Mouse (Mus musculus) spleen, embryonic (tissue): ENCODE results near the gene Bricd5.

ENCODE experiments used
- CTCF ChIA-PET: fragments of 350-600 bp; sonication (Branson Sonifier 250); formaldehyde crosslinking; loops from one replicate; lab custom pipeline; 2022; lab: Charles Lee

The Bricd5 gene

DNA sequence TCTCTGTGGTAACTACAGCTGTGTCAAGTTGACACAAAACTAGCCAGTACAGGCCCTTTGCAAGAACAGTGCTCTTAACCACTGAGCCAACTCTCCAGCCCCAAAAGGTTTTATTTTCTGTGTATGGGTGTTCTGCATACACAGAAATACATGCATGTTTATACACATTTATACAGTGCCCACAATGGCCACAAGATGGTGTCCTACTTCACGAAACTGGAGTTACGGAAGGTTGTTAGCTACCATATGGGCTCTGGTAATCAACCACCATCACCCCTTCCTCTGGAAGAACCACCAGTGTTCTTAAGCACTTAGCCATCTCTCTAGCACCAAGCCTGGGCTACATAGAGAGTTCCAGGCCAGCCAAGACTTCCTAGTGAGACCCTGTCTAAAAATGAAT, 12.1 kb upstream of the Bricd5 start:
- CTCF ChIA-PET = no interaction called here

DNA sequence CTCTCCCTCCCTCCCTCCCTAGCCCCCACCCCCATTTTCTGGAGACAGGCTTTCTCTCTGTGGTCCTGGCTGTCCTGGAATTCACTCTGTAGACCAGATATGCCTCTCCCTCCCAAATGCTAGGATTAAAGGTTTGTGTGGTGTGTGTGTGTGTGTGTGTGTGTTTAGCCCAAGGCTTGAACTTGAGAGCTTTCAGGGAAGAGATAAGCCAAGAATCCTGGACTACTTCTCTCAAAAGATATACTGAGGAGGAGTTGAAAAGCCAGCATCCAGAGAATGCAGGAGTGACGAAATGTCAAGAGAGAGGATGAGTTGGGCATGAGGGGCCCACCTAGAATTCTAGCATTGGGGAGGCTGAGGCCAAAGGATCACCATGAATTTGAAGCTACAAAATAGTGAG, 10.8 kb upstream of the Bricd5 start:
- CTCF ChIA-PET = no interaction called here

DNA sequence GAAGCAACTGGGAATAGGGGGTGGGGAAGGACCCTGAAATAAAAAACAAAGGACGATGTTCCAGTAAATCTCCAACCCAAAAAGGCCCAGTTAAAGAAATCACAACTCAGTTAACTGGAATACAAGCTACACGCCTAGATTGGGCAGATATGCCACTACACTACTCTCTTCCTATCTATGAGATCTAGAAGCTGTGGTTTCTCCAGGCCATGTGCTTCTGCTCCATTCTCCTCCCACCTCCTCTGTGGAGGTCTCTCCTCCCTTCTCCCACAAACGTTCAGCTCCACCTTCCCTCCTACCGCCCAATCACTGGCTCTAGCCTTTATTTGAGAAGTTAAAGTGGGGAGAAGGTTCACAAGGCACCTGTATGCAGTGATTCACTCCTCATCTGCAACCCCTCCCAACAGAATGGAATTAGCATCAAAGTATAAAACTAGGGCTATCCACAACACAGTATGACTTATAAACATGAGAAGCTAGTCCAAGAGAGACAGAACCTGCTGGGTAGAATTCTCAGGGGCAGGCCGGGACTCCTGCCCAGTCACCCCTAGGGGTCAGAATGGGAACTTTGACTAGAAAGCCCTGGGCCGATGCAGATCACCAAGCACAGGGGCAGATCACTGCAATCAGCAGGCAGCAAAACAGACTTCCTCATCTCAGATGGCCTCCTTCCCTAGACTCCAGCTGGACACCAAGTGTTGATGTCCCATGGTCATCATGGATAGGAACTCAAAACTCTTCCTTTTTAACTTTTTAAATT, 10.1 kb upstream of the Bricd5 start:
- CTCF ChIA-PET = no interaction called here

DNA sequence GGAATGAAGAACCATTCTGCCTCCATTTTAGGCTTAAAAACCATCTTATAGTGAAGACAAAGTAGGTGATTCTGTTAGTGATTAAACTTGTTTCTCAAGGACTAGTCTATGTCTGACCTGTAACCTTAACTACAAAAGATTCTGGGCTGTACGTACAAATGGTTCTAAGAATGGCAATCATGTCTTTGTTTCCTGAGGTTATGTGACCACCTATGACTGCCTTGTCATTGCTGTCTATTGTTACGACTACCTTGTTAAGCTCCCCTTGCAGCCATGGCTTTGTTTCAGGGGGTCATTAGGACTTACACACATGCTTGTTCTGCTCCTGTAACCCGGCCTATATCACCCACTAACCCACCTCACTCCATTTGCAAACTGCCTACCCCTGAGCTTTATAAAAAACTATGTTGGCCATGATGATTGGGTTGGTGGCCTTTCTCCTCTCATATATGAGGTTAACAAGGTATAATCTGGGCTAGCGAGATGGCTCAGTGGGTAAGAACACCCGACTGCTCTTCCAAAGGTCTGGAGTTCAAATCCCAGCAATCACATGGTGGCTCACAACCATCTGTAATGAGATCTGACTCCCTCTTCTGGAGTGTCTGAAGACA, 4.9 kb upstream of the Bricd5 start:
- CTCF ChIA-PET = no interaction called here

DNA sequence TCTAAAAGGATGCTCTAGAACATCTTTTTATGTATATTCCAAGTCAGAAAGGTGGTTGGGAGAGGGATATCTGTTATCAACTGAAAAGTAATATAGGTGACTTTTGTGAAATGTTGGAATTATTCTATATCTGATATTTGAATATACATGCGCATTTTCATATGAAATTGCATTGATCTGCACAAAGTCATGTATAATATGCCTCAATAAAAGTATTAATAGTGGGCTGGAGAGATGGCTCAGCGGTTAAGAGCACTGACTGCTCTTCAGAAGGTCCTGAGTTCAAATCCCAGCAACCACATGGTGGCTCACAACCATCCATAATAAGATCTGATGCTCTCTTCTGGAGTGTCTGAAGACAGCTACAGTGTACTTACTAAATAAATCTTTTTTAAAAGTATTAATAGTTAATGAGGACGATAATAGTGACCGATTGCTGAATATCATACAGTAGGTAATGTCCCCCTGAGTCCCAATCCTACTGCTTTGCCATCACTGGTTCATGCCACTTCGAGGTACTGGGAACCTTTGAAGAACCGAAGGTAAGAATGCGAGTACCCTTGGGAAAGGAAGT, 4.3 kb upstream of the Bricd5 start:
- CTCF ChIA-PET = no interaction called here

DNA sequence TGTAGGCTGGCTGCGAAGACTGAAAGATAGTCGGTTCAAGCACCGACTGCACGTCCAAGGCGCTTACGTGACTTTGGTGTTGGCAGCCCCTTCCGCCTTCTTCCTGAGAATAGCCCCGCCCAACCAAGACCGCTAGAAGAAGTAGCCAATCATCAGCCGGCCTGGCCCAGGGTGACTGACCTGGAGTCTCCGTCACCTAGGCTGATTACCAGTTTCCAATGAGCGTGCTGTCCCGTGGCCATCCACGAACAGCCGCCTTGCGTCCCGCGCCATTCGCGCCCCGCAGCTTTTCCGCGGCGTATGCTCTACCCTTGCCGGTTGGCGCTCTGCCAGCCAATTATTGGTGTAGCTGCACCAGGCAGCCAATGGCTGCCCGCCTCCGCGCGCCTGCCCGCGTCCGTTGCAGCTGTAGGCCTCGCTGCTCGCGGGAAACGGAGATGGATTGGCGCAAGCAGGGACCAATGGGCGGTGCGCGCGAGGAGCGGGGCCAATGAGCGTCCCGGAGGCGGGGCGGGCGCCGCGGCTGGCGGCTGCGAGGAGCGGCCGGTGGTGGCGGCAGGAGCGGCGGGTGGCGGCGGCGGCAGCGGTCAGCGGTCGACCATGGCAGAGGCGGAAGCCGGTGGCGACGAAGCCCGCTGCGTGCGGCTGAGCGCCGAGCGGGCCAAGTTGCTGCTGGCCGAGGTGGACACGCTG, 3.6 kb upstream of the Bricd5 start, which contains the start of the genes E4f1 and Pgp:
Gene E4f1 (minus strand): TSS at position 404 of the 693 bp plus-strand sequence.
Gene Pgp (plus strand): TSS at position 483 of the 693 bp plus-strand sequence.
- CTCF ChIA-PET = no interaction called here

DNA sequence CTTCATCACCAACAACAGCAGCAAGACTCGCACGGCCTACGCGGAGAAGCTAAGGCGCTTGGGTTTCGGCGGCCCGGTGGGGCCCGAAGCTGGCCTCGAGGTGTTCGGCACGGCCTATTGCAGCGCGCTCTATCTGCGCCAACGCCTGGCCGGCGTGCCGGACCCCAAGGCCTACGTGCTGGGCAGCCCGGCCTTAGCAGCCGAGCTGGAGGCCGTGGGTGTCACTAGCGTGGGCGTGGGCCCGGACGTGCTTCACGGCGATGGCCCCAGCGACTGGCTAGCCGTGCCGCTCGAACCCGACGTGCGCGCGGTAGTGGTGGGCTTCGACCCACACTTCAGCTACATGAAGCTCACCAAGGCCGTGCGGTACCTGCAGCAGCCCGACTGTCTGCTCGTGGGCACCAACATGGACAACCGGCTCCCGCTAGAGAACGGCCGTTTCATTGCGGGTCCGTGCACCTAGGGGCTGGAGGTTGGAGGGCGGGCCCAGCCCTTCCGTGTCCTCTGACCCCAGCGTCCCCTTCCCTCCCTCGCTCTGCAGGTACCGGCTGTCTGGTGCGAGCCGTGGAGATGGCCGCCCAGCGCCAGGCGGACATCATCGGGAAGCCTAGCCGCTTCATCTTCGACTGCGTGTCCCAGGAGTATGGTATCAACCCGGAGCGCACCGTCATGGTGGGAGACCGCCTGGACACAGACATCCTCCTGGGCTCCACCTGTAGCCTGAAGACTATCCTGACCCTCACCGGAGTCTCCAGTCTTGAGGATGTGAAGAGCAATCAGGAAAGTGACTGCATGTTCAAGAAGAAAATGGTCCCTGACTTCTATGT, 2.8 kb upstream of the Bricd5 start:
- CTCF ChIA-PET = interaction anchor here (1.1 kb wide), 1 partner anchor 9 kb away, joined by 3 read pairs; no protein-coding TSS in a partner anchor

DNA sequence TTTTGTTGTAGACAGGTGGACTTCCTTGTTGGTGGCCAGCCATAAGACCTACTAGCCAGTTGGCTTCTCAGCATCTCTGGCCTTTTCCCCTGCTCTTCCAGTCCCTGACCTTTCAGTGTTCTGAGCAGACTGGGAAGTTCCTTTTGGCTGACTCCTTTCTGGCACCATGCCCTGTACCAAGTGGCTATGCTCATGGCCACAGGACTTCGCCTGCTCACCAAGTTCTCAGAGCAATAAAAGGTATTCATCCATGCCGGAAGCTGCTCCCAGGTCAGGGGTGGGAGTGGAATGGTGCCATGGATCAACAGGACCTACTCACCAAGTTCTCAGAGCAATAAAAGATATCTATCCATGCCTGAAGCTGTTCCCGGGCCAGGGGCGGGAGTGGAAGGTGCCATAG, 1.2 kb upstream of the Bricd5 start:
- CTCF ChIA-PET = interaction anchor here (0.7 kb wide), 1 partner anchor 204 kb away, joined by 3 read pairs; no protein-coding TSS in a partner anchor

DNA sequence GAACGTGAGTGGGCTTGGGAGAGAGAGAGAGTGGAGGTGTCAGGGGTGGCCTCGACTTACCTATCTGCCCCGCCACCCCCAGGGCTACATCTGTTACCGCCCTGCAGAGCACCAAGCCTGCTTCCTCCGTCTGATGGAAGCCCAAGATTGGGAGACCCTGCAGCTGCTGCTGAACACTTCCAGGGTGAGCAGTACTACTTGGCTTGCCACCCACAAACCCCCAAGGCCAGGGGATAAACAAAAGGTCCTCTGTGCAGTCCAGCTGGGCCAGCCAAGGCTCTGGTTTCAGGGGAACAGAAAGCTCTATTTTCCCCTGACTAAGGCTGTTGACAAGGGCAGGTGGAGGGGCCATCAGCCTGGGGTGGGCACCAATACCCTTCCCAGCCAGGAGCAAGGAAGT, 873 bp downstream of the Bricd5 start:
- CTCF ChIA-PET = no interaction called here

DNA sequence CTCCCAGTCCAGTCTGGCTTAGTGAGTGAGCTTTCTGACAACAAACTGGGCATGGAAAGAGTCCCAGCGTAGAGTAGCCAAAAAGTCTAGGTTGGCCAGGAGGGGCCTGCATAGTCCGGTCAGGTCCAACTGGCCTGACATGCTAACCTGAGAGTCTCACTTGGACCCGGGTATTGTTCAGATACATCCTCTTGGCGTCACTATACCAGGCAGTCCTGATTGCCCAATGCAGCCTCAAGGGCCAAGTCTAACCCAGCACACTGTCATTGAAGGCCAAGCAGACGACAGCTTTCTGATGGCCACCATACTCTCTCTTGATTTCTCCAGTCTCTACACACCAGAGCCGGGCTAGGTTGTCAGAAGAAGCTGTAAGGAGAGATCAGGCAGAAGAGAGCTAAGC, 1.9 kb downstream of the Bricd5 start:
- CTCF ChIA-PET = no interaction called here

DNA sequence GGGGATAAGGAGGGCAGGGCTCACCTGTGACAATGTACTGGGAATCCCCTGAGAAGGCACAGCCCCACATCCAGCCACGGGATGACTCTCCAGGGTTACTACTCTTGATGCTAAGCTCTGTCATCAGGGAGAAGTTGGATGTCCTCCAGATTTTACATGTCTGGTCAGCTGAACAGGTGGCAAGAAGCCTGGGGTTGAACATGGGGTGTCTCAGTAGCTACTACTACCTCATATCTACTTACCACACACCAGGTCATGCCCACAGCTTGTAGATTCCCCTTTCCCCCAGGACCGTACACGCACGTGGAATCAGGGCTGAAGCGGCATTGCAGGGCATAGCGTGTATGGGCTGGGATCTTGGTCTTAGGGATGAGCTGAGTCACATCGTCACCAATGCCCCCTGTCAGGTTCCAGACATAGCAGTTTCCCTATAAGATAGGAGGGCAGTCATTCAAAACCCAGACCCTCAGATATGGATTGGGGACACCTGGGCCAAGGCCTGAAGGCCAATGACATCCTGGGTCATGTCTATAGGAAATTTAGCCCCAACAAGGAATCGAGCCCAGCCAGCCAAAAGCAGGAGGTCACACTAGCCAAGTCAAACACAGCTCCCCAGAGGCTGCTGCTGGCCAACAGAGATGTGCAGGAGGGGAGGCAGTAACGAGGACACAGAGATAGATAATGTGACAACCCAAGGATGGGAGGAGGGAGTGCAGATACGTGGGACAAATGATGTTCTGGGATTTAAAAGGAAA, 2.5 kb downstream of the Bricd5 start:
- CTCF ChIA-PET = no interaction called here

DNA sequence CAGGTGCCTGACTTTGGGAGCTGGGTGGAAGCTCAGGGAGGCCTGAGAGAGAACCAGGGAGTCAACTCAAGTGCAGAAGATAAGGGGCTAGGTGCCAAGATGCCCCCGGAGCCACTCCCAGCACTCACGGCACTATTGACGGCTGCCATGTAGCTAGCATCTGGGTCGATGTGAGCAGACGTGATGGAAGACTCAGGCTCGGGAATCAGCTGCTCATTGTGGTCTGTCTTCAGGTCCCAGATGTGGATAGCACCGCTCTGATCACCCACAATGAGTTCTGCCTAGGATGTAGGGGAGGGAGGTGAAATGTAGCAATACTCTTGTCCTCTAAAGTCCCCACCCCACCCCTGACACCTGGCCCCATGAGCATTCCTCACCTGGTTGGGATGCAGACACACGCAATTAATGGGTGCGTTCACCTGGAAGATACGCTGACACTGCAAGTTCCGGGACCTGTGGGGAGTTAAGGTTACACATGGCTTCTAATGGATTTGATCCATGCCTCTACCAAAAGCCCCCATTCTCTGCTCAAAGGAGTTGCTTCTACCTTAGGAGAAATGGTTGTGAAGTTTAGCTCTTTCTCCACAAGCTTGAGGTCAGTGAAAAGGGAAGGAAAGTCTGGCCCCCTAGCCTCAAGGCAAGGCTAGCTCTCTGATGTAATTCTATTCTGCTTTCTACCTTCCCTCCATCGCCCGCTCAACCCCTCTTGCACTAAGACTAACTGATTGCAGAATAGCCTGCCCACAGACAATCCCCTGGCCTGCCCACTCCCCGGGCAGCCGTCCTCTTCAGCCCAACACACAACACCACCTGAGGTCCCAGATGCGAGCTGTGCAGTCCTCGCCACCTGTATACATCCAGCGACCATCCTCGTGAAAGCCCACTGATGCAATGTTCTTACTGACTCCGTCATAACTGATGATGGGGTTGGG, 3.6 kb downstream of the Bricd5 start:
- CTCF ChIA-PET = no interaction called here

DNA sequence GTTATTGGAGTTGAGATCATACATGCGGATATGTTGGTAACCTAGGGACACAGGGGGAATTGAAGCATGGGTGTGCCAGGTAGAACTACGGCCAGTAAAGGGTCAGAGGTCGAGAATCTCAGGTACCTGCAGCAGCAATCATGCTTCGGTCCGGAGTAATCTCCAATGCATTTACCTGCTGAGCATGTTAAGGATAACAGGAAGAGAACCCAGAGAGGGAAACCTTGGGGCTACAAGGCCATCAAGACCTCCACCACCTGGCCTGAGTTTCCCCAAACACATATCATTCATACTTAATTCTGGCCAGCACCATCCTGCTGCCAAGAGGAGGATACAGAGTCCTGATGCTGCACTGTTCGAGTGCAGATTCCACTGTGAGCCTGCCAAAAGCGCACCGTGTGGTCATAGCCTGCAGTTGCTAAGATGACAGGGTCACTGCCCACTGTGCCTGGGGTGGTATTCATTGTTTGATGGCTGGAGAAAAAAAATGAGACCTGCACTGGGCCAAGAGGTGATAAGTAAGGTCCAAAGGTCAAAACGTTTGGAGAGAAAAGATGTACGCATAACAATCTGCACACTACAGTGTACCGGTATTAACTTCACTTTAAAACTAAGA, 4.4 kb downstream of the Bricd5 start:
- CTCF ChIA-PET = no interaction called here

DNA sequence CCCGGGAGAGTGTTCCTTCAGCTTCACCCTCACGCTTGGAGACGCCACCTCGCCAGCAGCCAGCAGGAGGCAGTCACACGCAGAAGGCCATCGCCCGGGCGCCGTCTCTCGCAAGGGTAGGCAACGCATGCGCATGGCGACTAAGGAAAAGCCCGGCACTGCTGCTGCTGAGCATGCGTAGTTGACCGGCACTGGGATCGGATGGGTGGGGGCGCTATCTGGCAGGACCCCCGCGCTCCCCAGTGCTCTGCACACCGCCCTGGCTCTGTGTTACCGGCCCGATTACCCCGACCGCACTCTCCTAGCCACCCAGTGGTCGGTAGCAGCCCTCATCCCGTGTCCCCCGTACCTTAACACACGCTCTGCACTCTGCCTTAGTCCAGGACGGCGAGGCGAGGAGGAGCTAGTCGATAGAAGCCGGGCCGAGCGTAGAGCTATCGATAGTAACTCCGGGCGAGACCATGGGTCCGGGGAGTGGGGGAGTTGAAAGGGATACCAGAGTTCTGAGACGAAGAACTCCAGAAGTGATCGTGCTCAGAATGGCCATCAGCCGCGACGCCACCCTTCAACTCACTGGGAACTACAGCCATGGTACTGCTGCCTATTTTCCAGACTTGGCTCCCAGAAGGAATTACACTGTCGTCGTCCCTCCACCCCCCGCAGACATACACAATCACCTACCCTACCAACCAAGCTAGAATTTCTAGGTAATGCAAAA, 5.1 kb downstream of the Bricd5 start, which contains the start of gene Mlst8:
Gene Mlst8 (minus strand): TSS at position 416 of the 718 bp plus-strand sequence.
- CTCF ChIA-PET = no interaction called here

DNA sequence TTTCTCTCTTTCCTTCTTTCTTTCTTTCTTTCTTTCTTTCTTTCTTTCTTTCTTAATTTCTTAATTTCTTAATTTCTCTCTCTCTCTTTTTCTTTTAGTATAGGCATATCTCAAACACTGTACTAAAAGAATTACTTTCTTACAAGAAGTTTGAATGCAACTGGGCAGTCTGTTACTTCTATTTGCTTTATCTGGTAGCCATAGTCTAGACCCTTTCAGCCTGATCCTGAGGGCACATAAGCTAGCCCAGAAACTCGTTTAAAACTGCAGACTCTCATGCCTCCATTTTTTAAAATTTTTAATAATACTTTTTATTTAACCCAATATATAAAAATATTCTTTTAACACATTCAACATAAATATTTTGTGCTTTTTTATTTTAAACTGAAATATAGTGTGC, 5.7 kb downstream of the Bricd5 start:
- CTCF ChIA-PET = interaction anchor here (0.7 kb wide), 2 partner anchors 8 to 486 kb away, joined by 3 to 12 read pairs; no protein-coding TSS in a partner anchor

DNA sequence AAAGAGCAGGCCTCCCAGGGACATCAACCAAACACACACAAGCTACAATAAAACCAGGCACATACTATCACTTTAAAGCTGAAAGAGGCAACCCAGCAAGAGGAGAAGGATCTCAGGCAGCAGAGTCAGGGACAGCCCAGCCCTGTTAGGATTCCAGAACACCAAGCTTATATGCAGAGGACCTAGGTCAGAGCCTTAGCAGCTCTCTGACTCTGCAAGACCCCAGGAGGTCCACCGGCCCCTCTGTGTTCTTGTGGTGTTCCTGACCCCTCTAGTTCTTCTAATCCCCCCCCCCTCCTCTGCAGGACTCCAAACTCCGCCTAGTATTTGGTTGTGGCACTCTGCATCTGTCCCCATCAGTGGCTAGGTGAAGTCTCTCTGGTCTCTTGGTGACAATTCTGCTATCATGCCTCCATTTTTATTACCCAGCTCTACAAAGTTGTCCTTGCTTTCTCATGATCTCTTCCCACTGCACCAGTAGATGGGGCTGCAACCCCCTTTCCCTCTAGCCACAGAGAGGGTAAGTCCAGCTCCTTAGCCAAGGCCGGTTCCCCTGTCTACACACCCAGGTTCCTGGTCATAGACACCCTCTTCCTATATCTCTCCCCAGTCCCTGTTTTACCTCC, 6.6 kb downstream of the Bricd5 start:
- CTCF ChIA-PET = no interaction called here

DNA sequence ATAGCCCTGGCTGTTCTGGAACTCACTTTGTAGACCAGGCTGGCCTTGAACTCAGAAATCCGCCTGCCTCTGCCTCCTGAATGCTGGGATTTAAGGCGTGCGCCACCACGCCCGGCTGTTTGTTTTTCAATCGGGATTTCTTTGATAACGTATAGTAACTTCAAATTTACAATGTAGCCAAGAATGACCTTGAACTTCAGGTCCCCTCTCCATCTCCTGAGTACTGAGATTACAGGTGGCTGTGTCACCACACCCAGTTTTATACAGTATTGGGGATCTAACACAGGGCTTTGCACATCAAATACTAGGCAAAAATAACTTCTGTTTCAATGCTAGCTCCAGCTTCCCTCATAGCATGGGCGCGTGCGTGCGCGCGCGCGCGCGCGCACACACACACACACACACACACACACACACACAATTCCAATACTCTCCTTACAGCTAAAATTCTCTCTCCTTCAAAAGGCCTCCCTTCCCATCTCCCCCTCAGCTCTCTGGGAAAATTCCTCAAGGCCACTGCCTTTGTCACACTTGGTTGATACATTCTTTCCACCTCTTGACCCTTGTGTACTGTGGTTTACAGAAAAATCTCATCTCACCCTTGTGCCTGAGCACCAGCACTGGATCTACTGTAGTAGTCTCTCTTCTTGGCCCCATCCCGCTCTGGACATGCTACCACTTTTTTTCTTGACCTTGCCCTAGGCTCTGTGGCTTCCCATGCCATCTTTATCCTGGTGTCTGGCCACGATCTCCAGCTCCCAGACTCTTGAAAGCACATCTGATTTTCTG, 7.5 kb downstream of the Bricd5 start:
- CTCF ChIA-PET = no interaction called here
